Mouse (Mus musculus): Measurements from ENCODE around the gene Ddx5.
"Not testable (repeated sequence)": the region's sequence is repeated elsewhere in the genome, so short reads cannot be mapped to it uniquely, and the experiment has no call there.

The Ddx5 gene

GRCm38 (mm10) chr11:106760511-106760910 is 28.5 kb downstream of the Ddx5 start:
- no peak for DNase-seq

DNA sequence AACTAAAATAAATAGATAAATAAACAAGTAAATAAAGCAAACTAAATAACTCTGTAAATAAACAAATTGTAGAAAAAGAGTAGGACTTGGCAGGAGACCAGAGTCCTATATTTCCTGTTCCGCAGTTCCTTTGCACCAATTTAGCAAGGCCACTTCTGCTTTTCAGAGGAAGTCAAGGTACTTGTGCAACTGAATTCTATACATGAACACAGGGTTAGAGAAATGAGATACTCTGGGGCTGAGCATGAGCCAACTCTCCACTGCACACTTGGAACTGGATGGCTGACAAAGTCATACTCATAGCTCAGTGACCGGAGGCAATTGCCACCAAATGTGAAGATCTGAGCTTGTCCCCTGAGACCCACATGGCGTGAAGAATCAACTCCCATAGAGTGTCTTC is 30.0 kb downstream of the Ddx5 start:
- no peak for DNase-seq

DNA sequence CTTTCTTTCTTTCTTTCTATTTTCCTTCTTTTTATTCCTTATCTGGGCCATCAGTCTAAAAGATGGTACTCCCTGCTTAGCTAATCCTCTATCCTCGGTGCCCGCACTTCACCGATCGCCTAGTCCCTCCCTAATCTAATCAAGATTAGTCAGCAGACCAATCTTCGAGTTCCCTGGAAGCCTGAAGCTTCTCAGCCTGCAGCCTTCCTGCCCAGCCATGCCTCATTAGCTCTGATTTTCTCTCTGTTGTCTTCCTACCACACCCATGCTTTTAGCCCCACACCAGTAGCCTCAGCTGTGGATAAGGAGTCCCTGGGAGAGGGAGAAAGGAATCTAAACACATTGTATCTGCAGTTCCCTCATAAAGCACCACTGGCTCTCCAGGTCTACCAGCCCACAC is 33.4 kb downstream of the Ddx5 start:
- no peak for DNase-seq

DNA sequence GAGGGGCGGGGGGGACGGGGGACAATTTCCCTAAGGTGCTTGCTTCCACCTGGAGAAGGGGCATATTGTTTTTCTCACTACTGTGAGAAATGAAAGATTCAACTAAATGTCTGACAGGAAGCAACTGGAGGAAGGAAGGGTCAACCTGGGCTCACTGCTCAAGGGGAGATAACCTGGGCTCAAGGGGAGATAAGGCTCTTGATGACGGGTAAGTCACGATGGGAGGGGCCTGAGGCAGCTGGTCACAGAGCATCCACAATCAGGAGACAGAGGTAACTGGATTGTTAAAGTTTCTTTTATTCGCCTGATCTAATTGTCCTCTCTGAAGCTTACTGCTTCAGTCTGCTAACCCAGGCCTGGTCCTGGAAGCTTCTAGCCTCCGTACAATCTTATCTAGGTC is 35.7 kb downstream of the Ddx5 start:
- DNase-seq: no peak

DNA sequence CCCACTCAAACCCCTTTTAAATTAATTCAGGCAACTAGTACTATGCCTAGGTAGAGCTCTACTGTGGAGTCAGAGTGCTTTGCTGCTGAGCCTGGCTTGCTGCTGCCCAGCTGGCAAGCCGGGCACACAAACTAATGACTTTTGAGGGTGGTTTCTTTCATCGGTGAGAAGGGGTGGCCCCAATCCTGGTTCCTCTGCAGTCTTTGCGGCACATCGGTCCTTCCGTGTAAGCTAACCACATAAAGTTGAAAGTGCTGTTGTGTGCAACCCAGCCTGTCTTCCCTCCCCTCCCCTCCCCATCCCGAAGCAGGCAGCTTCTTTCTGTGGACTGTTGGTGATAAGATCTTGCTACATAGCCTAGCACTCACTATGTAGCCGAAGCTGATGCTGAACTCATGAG is 36.9 kb downstream of the Ddx5 start:
- DNase-seq: peak; percentile 37 to 68

- peak in 1 of 2 experiments; percentile 20 for DNase-seq
Observed at GRCm38 (mm10) chr11:106751039-106752018, 37.7 kb downstream of the Ddx5 start, which contains the start of gene Milr1. Gene Milr1, plus strand, starts transcription at chr11:106751226.

DNA sequence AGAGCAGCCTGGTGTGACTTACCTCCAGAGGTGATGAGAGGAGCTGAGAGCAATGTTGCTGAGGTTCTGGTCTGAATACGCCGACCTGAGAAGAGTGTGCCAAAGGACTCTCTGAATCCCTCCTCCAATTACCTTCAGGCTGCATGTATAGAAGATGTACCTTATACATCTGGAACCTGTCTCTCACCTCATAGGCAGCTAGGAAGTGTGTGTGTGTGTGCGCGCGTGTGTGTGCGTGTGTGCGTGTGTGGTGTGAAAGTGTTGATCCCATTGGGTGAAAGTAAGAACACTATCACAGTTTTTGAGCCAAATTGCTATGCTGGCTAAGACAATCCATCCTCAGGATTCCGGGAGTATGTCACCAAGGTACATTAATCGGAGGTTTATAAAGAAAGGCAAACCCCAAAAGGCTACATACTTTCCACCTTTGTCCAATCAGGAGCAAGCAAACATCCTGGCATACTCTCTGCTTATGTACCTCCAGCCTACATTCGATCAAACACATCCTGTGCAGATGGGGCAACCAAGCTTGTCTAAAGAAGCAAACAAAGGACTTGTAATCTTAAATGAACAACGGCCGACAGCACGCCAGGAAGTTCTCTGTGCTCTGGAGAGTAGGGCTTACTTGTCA is 38.7 kb downstream of the Ddx5 start, which contains the start of gene Pecam1:
Gene Pecam1, minus strand, starts transcription at position 508 of the 631 bp plus-strand sequence.
- peak; percentile 42 to 76 for DNase-seq

DNA sequence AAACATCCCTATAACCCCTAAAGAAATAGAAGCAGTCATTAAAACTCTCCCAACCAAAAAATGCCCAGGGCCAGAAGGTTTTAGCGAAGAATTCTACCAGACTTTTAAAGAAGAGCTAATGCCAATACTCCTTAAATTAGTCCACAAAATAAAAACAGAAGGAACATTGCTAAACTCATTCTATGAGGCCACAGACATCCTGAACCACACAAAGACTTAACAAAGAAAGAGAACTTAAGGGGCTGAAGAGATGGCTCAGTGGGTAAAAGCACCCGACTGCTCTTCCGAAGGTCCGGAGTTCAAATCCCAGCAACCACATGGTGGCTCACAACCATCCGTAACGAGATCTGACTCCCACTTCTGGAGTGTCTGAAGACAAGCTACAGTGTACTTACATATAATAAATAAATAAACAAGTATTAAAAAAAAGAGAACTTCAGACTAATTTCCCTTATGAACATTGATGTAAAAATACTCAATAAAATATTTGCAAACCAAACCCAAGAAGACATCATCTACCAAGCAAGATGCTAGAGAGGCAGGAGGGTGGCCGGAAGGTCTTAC is 39.3 kb downstream of the Ddx5 start:
- not testable (repeated sequence) for DNase-seq

DNA sequence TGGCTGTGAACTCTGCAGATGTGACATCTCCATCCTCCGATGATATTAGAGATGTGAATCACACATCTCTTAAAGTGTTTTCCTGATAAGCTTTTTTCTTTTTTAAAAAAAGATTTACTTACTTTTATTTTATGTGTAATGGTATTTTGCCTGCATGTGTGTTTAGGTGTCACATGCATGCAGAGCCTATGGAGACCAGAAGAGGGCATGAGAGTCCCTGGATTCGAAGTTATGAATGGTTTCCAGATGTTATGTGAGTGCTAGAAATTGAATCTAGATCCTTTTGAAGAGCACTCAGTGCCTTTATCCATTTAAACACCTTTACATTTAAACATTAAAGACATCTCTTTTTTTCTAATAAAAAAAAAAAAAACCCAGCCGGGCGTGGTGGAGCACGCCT is 44.0 kb downstream of the Ddx5 start:
- no peak for DNase-seq

- no peak for DNase-seq
Observed at GRCm38 (mm10) chr11:106742388-106742841, 46.6 kb downstream of the Ddx5 start.

DNA sequence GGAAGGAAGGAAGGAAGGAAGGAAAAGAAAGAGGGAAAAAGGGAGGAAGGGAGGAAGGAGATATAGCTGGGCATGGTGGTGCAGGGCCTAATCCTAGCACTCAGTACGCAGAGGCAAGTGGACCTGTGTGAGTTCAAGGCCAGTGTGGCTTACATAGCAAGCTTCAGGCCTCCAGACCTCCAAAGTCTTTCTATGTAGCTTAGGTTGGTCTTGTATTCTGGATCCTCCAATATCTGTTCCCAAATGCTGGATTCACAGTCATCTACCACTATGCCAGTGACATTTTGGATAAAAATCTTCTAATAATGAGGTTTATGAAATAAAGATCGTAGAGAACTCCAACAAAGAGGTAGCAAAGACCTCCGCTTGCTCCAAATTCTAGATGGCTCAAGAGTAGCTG is 47.2 kb downstream of the Ddx5 start:
- DNase-seq: no peak

DNA sequence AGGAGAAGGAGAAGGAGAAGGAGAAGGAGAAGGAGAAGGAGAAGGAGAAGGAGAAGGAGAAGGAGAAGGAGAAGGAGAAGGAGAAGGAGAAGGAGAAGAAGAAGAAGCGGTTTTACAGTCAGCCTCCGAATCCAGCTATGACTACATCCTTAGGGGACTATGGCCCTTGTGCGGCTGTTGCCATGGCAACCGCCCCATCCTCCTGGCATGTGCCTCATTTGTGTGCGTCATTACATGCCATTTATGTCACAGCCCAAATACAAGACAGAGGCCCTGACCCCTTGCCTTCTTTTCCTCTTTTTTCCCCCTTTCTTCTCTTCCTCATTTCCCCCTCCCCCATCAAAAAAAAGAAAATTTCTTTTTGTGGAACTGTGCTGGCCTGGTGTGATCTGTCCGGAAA is 47.8 kb downstream of the Ddx5 start:
- no peak for DNase-seq

DNA sequence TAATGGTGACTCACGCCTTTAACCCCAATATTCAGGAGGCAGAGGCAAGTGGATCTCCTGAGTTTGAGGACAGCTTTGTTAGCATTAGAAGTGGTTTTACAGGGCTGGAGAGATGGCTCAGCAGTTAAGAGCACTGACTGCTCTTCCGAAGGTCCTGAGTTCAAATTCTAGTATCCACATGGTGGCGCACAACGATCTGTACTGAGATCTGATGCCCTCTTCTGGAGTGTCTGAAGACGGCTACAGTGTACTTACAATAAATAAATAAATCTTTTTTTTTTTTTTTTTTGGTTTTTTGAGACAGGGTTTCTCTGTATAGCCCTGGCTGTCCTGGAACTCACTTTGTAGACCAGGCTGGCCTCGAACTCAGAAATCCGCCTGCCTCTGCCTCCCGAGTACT is 48.3 kb downstream of the Ddx5 start:
- DNase-seq: not testable (repeated sequence)

DNA sequence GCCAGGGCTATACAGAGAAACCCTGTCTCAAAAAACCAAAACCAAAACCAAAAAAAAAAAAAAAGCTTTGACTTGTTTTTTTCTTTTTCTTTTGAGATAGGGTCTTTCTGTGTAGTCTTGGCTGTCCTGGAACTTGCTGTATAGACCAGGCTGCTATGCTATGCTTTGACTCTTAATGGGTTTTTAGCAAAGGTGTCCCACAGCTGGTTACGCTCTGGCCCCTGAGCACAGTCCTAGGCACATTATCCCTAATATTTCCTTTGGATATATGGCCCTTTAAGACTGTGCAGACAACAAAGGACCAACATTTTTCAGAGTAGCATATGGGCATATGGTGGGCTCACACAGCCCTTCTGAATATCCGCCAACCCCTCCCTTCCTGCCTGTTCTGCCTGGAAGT is 49.9 kb downstream of the Ddx5 start:
- no peak for DNase-seq

- DNase-seq: no peak
Observed at GRCm38 (mm10) chr11:106737178-106737621, 51.8 kb downstream of the Ddx5 start.

- DNase-seq: no peak
Observed at GRCm38 (mm10) chr11:106736614-106737013, 52.4 kb downstream of the Ddx5 start.

GRCm38 (mm10) chr11:106730714-106731113 is 58.3 kb downstream of the Ddx5 start:
- DNase-seq: no peak
